ENCODE assay signal across 8 mouse cellular contexts in genomic region chr12:103389348-103389727, GRCm38 (mm10). TPM values are rescaled to one million over a fixed set of nuclear protein-coding genes. Genes with fewer than 3 reads are reported as not detected.
DNase-seq lines count a peak whose midpoint lies in the region; ATAC-seq and TF ChIP-seq lines count a peak whose summit lies in the region.

No protein-coding gene starts in this region.

- 68% methylated on average over 2 of the region's 2 CpGs for WGBS in heart, adult 2 months
- WGBS in forebrain, embryonic 11.5 days, result 58% methylated on average over 2 of the region's 2 CpGs
- 45% methylated on average over 2 of the region's 2 CpGs for WGBS in liver, embryonic 13.5 days (ENCODE audit: insufficient replicate concordance)

- no peaks in the 10 kb centered on the region for H3K36me3 ChIP-seq in heart, adult 2 months (ENCODE audit: control insufficient read depth, insufficient read depth, low read length)
- H3K36me3 ChIP-seq in E14TG2a.4 (ENCODE audit: insufficient read depth, low read length), result no peaks in the 10 kb centered on the region; the same call in 1 of the 2 replicates
- H3K36me3 ChIP-seq in forebrain, embryonic 11.5 days (ENCODE audit: control insufficient read depth, insufficient read depth, low read length), result no peaks in the 10 kb centered on the region
- H3K36me3 ChIP-seq in liver, embryonic 13.5 days, result peaks cover 26% of the 10 kb centered on the region

- TF ChIP-seq CTCF in heart, adult 2 months (IDR thresholded peaks at IDR 0.05), result no peak
- TF ChIP-seq CTCF in E14TG2a.4 (conservative IDR thresholded peaks at IDR 0.05; ENCODE audit: low read length), result no peak

- no peaks in the 10 kb centered on the region for H3K79me2 ChIP-seq in heart, adult 2 months (replicated peaks; ENCODE audit: control insufficient read depth, insufficient read depth, low read length)

- H3K9ac ChIP-seq in heart, adult 2 months (ENCODE audit: low read depth, low read length), result no peak overlapping the region; the same call in 1 of the 2 replicates
- peak overlapping the region; percentile 85 for H3K9ac ChIP-seq in forebrain, embryonic 11.5 days (ENCODE audit: low read length)
- H3K9ac ChIP-seq in liver, embryonic 13.5 days, result peak overlapping the region; percentile 97

- H3K4me3 ChIP-seq in heart, adult 2 months, result peak overlapping the region; percentile 92; the same call in 1 of the 2 replicates
- peak overlapping the region; percentile 89 for H3K4me3 ChIP-seq in E14TG2a.4 (replicated peaks; ENCODE audit: low read length)
- H3K4me3 ChIP-seq in forebrain, embryonic 11.5 days (ENCODE audit: low read depth, low read length), result peak overlapping the region; percentile 68
- peak overlapping the region; percentile 94 for H3K4me3 ChIP-seq in liver, embryonic 13.5 days (replicated peaks)

- H3K4me2 ChIP-seq in forebrain, embryonic 11.5 days (ENCODE audit: low read depth, low read length, severe bottlenecking), result peak overlapping the region; percentile 77
- H3K4me2 ChIP-seq in liver, embryonic 13.5 days, result peak overlapping the region; percentile 82

- no peak for ATAC-seq in forebrain, embryonic 11.5 days (replicated peaks; ENCODE audit: low FRiP score)
- peak; percentile 10; the same call in 1 of the 2 replicates for ATAC-seq in liver, embryonic 13.5 days (ENCODE audit: low read depth)

- no peak for TF ChIP-seq EP300 in heart, adult 2 months (IDR thresholded peaks at IDR 0.05; ENCODE audit: insufficient read depth, low read depth, low read length)

- no peaks in the 10 kb centered on the region for H3K27me3 ChIP-seq in heart, adult 2 months (ENCODE audit: control insufficient read depth, insufficient read depth, low read length)
- H3K27me3 ChIP-seq in E14TG2a.4 (ENCODE audit: insufficient read depth, low read length), result peaks cover 10% of the 10 kb centered on the region
- no peaks in the 10 kb centered on the region for H3K27me3 ChIP-seq in forebrain, embryonic 11.5 days (ENCODE audit: control insufficient read depth, insufficient read depth, low read length)
- no peaks in the 10 kb centered on the region for H3K27me3 ChIP-seq in liver, embryonic 13.5 days

- no peak overlapping the region for H3K27ac ChIP-seq in heart, adult 2 months
- no peak overlapping the region for H3K27ac ChIP-seq in forebrain, embryonic 11.5 days (ENCODE audit: low read depth, low read length)
- H3K27ac ChIP-seq in liver, embryonic 13.5 days, result peak overlapping the region; percentile 99

- H3K9me3 ChIP-seq in E14TG2a.4 (ENCODE audit: low read length), result no peaks in the 10 kb centered on the region
- H3K9me3 ChIP-seq in forebrain, embryonic 11.5 days (ENCODE audit: control insufficient read depth, low read length), result no peaks in the 10 kb centered on the region
- no peaks in the 10 kb centered on the region for H3K9me3 ChIP-seq in liver, embryonic 13.5 days (replicated peaks)

- peaks cover 3% of the 10 kb centered on the region for H3K4me1 ChIP-seq in heart, adult 2 months (ENCODE audit: control insufficient read depth, insufficient read depth, low read length)
- H3K4me1 ChIP-seq in E14TG2a.4 (replicated peaks; ENCODE audit: low read depth, low read length), result peaks cover 13% of the 10 kb centered on the region
- no peaks in the 10 kb centered on the region for H3K4me1 ChIP-seq in forebrain, embryonic 11.5 days (replicated peaks; ENCODE audit: control insufficient read depth, insufficient read depth, low read length)
- peaks cover 71% of the 10 kb centered on the region for H3K4me1 ChIP-seq in liver, embryonic 13.5 days (replicated peaks)

- no peak for TF ChIP-seq POLR2A in heart, adult 2 months (IDR thresholded peaks at IDR 0.05; ENCODE audit: insufficient read depth, low read depth, low read length)

- no peak for DNase-seq in heart, adult 2 months
- no peak for DNase-seq in heart, postnatal 4 days
- DNase-seq in forebrain, embryonic 11.5 days (ENCODE audit: low spot score), result no peak
- DNase-seq in liver, embryonic 13.5 days, result peak; percentile 59
- no peak for DNase-seq in layer of hippocampus, adult 8-10 months (ENCODE audit: low spot score in 2 of 2)
- DNase-seq in thymus, postnatal 36 days, result no peak
- no peak for DNase-seq in adrenal gland, postnatal 14 days

- intact Hi-C loops in heart, adult 2 months (cut with DNase I), result loop anchor here (5.0 kb wide), 1 partner anchor 38 kb away; the partner anchor contains the start of gene Ddx24

RNA-seq across cellular contexts. Expression of gene Otub2, which starts 0.9 kb away (rescaled TPM):
- 1 to 10 TPM; 3.1 to 3.2 TPM for total RNA-seq in heart, adult 2 months (2021)
- 4.1 and 6.4 TPM in 2 replicates for polyA plus RNA-seq in heart, adult 2 months (2012; rRNA removed)
- total RNA-seq in heart, postnatal 4 days (2021), result 1 to 10 TPM; 3.7 to 4.2 TPM
- polyA plus RNA-seq in forebrain, embryonic 11.5 days (2014; fragmentation: Nextera tagmentation; extraction: Ambion mirVana), result 12.7 and 15.0 TPM in 2 replicates
- polyA plus RNA-seq in liver, embryonic 13.5 days (2015; fragmentation: Nextera tagmentation; extraction: Ambion mirVana), result 20.8 and 23.1 TPM in 2 replicates
- 10 to 100 TPM; 26.6 to 51.6 (median 39.1) TPM for total RNA-seq in layer of hippocampus, adult 8-10 months (2022)
- 3.1 and 3.7 TPM in 2 replicates for total RNA-seq in adrenal gland, postnatal 14 days (2021)

RNA-seq across cellular contexts. Expression of gene 9330161L09Rik, which starts 18.3 kb away (rescaled TPM):
- total RNA-seq in heart, adult 2 months (2021), result 1 to 10 TPM; 1.4 to 1.6 TPM
- polyA plus RNA-seq in heart, adult 2 months (2012; rRNA removed), result 0.61 and 1.00 TPM in 2 replicates
- total RNA-seq in heart, postnatal 4 days (2021), result 1 to 10 TPM; 2.5 to 3.3 TPM
- 1.1 and 1.2 TPM in 2 replicates for polyA plus RNA-seq in forebrain, embryonic 11.5 days (2014; fragmentation: Nextera tagmentation; extraction: Ambion mirVana)
- not detected in 2 replicates for polyA plus RNA-seq in liver, embryonic 13.5 days (2015; fragmentation: Nextera tagmentation; extraction: Ambion mirVana)
- total RNA-seq in layer of hippocampus, adult 8-10 months (2022), result 1 to 10 TPM; 1.9 to 4.8 (median 2.9) TPM
- total RNA-seq in adrenal gland, postnatal 14 days (2021), result 0.90 and 0.93 TPM in 2 replicates

RNA-seq across cellular contexts. Expression of gene Asb2, which starts 33.5 kb away (rescaled TPM):
- total RNA-seq in heart, adult 2 months (2021), result 100 to 1,000 TPM; 419 to 533 TPM
- polyA plus RNA-seq in heart, adult 2 months (2012; rRNA removed), result 505 and 541 TPM in 2 replicates
- 100 to 1,000 TPM; 330 to 353 TPM for total RNA-seq in heart, postnatal 4 days (2021)
- polyA plus RNA-seq in forebrain, embryonic 11.5 days (2014; fragmentation: Nextera tagmentation; extraction: Ambion mirVana), result 0.35 and 0.40 TPM in 2 replicates
- 2.4 and 2.6 TPM in 2 replicates for polyA plus RNA-seq in liver, embryonic 13.5 days (2015; fragmentation: Nextera tagmentation; extraction: Ambion mirVana)
- 1 to 10 TPM; 2.3 to 3.4 (median 2.6) TPM for total RNA-seq in layer of hippocampus, adult 8-10 months (2022)
- 1.1 and 2.2 TPM in 2 replicates for total RNA-seq in adrenal gland, postnatal 14 days (2021)

RNA-seq across cellular contexts. Expression of gene Ddx24, which starts 36.3 kb away (rescaled TPM):
- 10 to 100 TPM; 85.3 to 89.3 TPM for total RNA-seq in heart, adult 2 months (2021)
- 30.2 and 46.0 TPM in 2 replicates for polyA plus RNA-seq in heart, adult 2 months (2012; rRNA removed)
- total RNA-seq in heart, postnatal 4 days (2021), result 10 to 100 TPM; 81.7 to 85.4 TPM
- polyA plus RNA-seq in forebrain, embryonic 11.5 days (2014; fragmentation: Nextera tagmentation; extraction: Ambion mirVana), result 109 and 113 TPM in 2 replicates
- polyA plus RNA-seq in liver, embryonic 13.5 days (2015; fragmentation: Nextera tagmentation; extraction: Ambion mirVana), result 81.9 and 86.0 TPM in 2 replicates
- total RNA-seq in layer of hippocampus, adult 8-10 months (2022), result 100 to 1,000 TPM; 232 to 260 (median 242) TPM
- total RNA-seq in adrenal gland, postnatal 14 days (2021), result 92.3 and 99.1 TPM in 2 replicates

RNA-seq across cellular contexts. Expression of gene Ifi27, which starts 44.7 kb away (rescaled TPM):
- total RNA-seq in heart, adult 2 months (2021), result 10 to 100 TPM; 56.3 to 68.8 TPM
- 175 and 210 TPM in 2 replicates for polyA plus RNA-seq in heart, adult 2 months (2012; rRNA removed)
- 10 to 100 TPM; 42.7 to 45.6 TPM for total RNA-seq in heart, postnatal 4 days (2021)
- 2.5 and 3.1 TPM in 2 replicates for polyA plus RNA-seq in forebrain, embryonic 11.5 days (2014; fragmentation: Nextera tagmentation; extraction: Ambion mirVana)
- polyA plus RNA-seq in liver, embryonic 13.5 days (2015; fragmentation: Nextera tagmentation; extraction: Ambion mirVana), result 15.6 and 15.9 TPM in 2 replicates
- 100 to 1,000 TPM; 117 to 188 (median 137) TPM for total RNA-seq in layer of hippocampus, adult 8-10 months (2022)
- total RNA-seq in adrenal gland, postnatal 14 days (2021), result 1,163 and 1,199 TPM in 2 replicates

Comparison
In these comparisons a context has a peak if more than half of its experiments do, and no peak if none do; other contexts are left out.
1. RNA of gene Asb2, which starts 33.5 kb away (total RNA-seq): 419 to 533 TPM in heart, adult 2 months and 330 to 353 TPM in heart, postnatal 4 days; 2.3 to 3.4 TPM in layer of hippocampus, adult 8-10 months and 1.1 to 2.2 TPM in adrenal gland, postnatal 14 days; every median in the first group is over 10 times any median in the second.
2. Peak in every context shown above with its lines, with median percentiles within 50 percentile points of each other: H3K4me3 ChIP-seq.